Mouse (Mus musculus) cerebellum, adult 11 months (tissue): ENCODE data around the gene Tmpo.

Source experiments
- DNase-seq: peaks from one replicate; pipeline ENCODE4 v3.0.0; 2022

The Tmpo gene

DNA sequence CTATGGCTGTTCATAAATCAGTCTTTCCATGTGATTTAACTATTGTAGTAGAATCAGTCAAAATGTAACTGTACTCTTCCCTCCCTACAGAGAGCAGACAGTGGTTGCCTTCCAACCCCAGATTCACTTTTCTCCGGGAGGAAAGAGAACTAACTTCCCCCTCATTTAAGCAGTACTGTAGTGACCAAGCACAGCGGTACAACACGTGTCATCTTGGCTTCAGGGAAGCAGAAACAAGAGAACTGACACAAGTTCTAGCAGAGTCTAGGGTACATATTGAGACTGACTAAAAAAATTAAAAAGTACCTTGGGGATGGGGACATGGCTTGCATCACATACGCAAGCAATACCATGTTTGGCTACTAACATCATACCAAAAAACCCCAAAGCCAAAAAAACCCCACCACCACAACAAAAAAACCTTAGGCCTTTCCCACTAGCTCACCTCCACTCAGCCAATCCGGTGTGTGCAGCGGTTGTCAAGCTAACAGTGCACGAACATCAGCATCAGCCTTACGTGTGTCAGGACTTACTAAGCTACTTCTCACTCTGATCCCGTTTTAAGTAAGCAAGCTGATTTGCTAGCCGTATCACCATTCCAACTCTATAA, 27.1 kb downstream of the Tmpo start:
- DNase-seq, result no peak

DNA sequence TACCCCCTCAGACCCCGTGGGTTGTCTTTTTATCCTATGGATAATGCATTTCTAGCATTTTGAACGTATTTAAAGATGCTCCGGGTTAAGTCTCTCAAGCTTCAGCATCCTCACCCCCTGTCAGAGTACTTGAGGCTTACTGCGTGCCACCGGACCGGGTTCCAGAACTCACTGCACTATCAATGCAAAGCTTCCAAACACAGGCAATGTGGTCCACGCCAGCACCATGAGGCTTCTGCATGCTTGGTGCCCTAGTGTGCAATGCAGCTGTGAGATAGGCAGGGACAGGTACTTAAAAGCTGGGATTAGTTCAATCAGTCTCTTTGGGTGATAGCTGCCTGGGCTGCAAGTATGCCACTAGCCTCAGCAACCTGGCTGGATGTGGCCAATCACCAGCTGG, 35.7 kb downstream of the Tmpo start:
- DNase-seq, result no peak

DNA sequence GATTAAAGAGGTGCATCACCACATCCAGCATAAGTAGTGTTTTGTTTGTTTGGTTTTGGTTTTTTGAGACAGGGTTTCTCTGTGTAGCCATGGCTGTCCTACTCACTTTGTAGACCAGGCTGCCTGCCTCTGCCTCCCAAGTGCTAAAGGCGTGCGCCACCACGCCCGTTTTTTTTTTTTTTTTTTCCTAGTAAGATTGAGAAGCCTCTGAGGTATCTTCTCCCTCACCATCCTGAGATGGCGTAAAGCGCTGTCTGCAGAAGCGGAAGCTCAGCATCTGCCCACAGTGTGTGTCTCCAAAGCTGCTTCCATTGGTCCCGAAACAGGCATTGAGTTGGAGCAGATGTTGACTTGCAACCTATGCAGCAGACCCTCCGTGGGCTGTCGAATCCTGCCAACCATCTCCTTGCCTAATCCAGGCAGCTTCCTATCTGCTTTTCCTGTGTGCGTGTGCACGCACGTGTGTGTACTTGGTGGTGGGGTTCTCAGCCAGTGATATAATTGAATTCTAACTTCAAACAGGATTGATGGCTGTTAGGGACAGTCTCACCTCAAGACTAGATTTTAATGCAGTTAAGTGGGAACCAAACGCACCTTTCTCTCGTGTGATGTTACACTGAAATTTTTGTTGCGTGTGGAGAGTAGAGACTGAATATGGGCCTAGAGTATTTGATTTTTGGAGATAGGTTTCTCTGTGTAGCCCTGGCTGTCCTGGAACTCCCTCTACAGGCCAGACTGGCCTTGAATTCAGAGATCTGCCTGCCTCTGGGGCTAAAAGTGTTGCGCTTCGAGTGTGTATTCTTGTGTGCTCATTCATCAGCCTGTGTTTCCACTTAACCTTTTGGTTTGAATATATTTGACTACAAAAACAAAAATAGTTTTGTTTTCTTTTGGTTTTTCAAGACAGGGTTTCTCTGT, 37.5 kb downstream of the Tmpo start:
- no peak for DNase-seq

DNA sequence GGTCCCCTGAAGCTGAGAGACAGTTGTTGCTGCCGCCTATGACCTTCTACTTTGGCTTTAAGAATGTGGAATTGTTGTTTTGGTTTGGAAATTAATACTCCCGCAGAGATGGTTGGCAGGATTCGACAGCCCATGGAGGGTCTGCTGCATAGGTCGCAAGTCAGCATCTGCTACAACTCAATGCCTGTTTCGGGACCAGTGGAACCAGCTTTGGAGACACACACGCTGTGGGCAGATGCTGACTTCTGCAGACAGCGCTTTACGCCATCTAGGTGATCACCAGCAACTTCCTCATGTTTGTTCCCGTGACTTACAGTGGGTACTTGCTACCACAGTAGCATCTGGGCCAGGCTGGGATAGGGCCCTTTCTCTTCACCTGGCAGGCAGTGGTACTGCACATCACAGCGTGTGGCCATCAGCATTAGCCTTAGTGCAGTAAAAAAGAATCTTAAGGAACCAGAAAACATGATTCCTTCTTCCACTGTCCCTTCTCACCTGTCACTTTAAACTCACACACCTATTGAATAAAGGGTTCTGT, 38.4 kb downstream of the Tmpo start:
- DNase-seq, result no peak

DNA sequence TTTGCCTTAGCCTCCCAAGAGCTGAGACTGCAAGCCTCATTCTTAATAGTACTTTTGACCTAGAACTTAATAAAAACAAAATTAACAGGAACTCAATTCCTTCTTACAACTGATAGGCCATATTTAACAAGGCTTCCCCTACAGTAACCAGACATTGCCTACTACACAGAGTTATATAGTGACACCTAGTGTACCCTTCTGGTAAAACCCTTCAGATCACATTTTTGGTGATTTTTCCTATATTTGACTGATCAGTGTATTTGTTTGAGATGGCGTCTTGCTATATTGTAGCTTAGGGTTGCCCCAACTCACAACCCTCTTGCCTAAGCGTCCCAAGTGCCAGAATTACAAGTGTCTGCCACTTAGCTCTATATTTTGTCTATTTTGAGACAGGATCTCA, 39.6 kb downstream of the Tmpo start:
- no peak for DNase-seq

DNA sequence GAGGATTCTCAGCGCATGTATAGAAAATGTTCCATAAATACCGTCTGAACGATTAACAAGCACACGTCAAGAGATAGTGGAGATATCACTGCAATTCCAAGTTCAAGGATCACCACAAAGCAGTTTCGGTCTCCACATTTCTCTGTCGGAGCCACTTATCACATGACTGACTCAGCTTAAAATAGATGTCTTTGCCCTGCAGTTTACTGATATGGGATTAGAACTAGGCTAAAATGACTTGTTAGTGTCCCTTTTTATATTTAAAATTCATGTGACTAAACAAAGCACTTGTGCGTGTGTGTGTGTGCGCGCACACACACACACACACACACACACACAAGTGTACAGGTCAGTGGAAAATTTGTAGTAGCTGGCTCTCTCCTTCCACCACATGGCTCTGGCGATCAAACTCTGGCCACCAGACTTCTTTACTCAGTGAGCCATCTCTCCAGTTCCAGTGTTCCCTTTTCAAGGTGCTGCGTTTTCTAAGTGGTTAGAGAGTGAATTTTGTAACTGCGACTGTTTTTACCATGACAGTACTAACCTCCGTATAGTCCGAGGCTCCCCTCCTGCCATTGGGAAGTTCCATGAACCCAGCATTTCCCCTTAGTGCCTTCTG, 41.9 kb downstream of the Tmpo start:
- no peak for DNase-seq

DNA sequence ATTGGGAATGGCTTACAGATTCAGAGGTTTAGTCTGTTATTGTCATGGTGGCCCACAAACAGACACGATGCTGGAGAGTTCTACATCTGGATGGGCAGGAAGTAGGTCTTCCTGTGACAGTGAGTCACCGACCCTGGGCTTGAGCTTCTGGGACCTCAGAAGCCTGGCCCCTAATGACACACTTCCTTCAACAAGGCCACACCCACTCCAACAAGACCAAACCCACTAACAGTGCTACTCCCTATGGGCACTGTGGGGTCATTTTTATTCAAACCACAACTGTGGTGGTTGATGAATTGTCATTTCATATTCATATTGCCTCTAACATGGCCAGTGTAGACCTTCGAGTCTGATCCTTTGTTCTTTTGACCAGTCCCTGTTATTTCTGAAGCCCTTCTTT, 42.8 kb downstream of the Tmpo start:
- no peak for DNase-seq

DNA sequence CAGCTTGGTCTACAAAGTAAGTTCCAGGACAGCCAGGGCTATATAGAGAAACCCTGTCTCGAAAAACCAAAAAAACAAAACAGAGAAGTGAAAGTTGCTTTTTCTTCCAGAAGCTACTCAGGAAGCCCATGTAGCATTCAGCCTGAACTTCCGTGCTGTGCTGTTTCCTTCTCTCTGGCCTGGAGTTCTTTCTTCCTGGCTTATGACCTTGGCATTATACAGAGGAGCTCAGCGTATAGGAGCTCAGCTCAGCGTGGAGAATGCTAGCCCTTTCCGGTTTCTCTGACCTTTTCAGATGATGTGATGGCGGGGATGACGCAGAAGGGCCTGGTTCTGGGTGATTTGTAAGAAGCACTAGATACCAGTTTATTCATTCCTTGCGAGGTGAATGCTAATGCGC, 43.7 kb downstream of the Tmpo start:
- no peak for DNase-seq

DNA sequence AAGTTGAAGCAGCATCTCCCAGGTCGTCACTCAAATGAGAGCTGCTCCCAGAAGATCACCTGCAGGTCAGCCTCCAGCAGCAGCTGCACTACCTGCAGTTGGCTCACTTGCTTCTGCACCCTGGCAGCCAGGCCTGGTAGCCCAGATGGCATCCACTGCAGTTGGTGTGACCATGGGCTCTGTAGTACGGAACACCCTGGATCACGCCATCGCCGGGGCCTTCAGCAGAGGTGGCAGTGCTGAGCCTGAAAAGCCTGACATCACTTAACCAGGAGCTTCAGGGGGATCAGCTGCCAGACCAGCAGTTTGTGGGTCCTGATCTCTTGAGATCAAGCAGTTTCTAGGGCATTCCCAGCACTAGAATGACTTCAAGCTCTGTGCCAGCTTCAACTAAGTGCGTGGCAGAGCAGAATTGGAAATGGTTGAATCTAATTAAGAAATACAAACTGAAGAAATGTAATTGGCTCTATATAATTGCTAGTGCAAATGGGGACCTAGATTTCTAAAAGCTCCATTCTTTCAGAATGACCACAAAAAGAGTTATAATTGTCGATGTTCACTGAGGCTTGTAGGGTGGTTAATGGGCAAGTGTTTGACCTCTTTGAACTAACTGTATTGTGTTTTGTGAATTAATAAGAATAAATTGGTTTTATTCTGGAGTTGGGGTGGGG, 45.7 kb downstream of the Tmpo start:
- no peak for DNase-seq

DNA sequence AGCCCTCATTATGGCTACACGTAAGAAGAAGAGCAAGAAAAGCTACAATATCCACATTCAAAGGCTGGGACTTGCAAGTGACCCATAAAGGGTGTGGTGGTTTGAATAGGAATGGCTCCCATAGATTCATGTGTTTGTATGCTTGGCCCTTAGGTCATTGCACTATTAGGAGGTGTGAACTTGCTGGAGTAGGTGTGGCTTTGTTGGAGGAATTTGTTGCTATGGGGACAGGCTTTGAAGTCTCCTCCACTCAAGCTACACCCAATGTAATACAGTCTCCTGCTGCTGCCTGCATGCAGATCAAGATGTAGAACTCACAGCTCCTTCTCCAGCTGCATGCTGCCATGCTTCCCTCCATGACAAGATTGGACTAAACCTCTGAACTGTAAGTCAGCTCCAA, 49.5 kb downstream of the Tmpo start:
- no peak for DNase-seq

DNA sequence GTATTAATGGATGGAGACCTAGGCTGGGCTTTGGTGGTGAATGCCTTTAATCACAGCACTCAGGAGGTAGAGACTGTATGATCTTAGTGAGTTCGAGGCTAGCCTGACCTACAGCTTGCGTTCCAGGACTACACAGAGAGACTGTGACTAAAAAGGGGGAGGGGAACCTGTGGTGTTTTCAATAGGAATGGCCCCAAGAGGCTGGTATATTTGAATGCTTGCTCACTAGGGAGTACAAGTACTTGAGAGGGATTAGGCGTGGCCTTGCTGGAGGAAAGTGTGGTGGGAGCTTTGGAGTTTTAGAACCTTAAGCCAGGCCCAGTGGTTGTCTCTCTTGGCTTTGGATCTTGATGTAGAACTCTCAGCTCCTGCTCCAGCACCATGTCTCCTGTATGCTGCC, 50.3 kb downstream of the Tmpo start:
- DNase-seq, result no peak

DNA sequence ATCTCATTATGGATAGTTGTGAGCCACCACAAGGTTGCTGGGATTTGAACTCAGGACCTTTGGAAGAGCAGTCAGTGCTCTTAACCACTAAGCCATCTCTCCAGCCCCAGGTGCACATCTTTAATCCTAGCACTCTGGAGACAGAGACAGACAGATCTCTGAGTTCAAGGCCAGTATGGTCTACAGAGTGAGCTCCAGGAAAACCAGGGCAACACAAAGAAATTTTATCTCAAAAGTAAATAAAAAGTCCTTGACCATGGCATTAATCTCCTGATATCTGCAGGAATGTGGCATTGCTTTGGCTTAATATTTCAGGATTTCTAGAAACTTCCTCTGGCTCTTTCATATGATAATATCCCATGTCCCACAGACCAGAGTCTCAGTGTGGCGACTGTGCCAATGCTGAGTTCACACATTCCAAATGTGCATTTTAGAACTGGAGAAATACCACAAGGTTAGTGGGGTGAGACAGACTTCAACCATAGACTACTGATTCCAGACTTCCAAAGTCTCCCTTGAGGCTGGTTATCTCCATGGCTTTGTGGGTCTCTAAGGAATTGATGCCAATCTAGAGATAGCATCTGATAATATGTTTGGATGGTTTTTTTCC, 52.5 kb downstream of the Tmpo start:
- no peak for DNase-seq

DNA sequence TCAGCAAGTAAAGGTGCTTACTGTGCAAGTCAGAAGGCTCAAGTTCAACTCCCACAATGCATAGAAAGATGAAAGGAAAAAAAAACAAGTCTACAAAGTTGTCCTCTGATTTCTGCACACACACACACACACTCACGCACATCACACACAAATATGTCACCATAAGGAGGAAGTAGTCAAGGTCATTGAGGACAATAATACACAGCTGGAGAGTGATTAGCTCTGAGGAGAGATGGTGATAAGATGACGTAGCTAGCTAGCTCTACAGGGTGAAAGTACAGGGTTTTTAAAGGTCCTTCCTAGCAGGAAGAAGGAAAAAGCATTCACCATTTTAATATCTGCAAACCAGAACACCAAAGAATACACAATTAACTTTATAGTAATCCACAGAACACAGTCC, 53.7 kb downstream of the Tmpo start:
- DNase-seq, result no peak

DNA sequence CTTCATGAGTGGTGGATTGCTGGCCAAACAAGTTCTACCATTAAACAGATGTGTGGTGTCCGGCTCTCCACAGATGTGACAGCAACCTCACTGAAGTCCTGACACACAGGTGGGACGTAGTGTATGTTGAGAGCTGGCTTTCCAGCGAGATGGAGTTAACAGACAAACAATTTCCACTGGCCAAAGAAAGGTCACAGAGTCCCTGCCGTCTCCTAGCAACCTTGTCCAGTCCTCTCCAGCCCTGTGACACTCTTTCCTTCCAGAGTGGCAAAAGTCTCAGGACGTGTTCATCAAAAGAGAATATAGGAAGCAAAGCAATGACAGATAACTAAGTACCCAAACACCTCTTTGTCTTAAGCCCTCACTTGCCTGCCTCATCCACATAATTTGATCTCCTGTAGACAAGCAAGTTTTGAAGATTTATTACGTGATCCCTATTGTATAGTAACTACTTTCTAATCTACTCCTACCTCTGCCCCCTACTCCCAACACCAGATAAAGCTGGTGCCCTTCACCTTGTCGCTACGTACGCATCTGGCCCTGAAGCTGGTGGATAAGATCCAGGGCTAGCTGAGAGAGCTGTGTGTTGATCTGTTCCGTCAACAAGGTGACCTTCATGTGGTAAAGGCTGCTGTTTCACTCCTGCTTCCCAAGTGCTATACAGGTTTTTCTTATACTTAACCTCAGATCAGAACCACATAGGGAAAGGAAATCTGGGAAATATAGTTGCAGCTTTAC, 54.3 kb downstream of the Tmpo start:
- no peak for DNase-seq

DNA sequence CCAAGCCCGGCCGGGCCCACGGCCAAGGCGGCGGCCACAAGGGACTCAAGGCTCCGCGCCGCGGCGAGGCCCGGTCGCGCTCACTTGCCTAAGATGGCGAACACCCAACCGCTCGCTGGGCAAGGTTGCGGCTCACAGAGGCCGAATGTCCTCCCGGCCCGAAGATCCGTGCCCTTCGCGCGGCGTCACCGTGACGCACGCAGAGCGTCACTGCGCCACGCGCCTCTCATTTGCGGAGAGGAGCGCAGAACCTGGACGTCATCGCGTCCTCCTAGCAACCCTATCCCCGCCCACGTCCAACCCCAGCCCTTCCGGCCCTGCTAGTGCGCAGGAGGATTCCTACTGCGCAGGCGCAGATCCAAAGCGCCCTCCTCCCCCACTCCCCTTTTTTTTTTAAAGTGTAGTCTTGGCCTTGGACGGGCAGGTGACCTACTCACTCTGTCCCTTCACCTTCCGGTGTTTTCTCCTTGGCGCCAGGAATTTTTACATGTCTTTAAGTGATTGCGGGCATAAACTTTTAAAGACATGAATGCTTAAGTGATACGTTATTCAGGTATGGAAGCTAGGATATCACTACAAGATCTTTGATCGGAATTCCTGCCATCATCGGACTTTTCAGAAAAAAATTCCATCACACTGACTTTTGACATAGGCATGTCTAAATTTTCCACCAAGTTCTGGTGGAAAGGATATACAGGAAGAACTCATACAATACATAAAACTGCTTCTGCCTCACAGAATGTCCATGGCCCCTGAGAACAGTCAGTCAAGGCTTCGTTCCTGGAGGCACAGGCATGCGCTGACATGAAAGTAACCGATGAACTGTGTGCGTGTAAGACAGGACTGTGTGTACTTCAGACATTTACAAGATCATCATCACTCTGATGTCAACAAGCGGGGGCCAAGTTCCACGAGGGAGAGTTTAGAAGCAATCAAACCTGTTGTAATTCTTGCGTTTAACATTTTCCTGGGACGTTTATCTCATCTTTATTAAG, 57.0 kb downstream of the Tmpo start, which contains the start of gene Slc25a3:
Slc25a3 (minus strand) TSS at position 232 of the 995 bp plus-strand sequence.
- peak; percentile 98 for DNase-seq

DNA sequence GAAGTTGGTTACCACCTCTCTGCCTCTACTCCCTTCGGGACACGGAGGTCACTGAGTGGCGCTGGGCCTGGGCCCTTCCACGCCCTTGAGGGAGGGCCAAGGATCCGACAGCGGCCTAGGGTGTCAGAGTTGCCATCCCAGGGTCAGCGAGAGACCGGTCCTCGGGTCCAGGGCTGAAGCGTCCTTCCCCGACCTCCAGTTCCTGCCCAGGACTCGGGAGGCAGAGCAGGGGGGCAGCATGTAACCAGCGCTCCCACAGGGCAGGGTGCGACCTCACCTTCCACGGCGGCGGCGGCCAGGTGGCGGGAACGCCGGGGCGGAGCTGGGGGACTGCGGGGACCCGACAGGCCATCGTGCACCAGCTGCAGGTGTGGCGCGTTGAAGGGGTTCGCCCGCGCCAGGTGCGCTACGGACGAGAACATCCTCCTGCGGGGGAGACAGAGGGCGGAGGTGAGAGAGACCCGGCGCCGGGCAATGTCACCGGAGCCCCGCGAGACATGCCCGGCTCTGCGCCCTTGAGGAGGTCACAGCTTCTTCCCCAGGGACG, 57.8 kb downstream of the Tmpo start:
- no peak for DNase-seq

DNA sequence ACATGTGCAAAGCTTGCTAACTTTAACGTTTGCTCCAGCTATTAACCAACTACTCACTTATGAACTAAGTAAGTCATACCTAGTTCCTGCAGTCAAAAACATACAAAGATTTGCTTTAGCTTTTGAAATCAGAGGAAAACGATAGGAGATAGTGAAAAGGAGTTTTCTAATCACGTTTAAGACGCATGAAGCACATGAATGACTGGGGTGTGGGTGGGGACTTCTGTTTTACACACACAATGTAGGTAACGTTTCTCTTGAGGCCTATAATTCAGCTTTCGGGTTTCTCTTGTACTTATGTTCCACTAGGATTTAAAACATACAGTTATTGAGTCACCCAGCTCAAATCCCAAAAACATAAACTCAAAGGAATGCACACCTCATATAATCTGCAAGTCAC, 58.5 kb downstream of the Tmpo start:
- DNase-seq, result no peak

DNA sequence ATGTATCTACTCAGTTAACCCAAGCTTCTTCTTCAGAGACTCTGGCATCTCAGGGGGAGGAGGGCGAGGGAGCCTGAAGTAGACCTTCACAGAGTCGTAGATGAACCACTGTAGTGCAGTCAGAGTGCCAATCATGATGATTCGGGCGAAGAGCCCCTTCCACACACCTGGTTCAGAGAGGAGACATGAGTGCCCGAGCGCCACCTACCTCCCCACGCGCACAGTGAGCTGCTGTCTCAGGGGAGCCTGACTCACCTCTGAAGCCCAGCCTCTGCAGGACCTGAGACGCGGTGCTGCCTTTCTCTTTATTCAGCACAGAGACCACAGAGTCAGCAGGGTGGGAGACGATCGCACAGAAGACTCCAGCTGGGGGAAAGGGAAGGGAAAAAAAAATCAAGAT, 64.2 kb downstream of the Tmpo start:
- DNase-seq, result no peak

DNA sequence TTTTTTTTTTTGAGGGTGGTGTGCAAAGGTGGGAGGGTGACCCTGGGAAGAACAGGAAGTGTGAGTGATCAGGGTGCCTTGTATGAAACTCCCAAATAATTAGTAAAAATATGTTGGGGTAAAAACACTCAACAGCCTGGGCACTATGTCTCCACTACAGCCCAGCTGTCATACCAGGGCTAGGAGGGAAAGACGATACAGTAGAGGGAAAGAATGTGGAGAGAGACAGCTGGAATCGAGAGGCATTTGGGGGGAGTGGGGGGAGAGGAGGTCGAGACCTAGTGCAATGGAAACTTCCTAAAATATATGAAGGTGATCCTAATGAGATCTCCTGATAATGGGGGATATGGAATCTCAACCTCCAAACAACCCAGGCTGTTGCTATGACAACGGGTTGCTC, 71.3 kb downstream of the Tmpo start:
- no peak for DNase-seq

DNA sequence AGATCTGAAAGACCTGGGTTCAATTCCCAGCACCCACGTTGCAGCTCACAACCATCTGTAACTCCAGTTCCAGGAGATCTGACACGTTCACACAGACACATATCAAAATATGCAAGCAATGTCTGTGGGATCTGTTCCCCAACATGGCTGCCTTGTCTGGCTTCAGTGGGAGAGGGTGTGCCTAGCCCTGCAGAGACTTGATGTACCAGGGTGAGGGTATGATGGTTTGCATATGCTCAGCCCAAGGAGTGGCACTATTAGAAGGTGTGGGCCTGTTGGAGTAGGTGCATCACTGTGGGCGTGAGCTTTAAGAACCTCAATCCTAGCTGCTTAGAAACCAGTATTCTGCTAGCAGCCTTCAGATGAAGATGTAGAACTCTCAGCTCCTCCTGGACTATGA, 75.1 kb downstream of the Tmpo start:
- DNase-seq, result no peak
